Mouse (Mus musculus): Measurements from ENCODE around the gene Msx1. TPM values are rescaled to one million over a fixed set of nuclear protein-coding genes. Genes with fewer than 3 reads are reported as not detected.

The Msx1 gene
- total and polyA plus RNA-seq, 2 experiments from 2014 or later = 20.6 to 26.2 TPM

DNA sequence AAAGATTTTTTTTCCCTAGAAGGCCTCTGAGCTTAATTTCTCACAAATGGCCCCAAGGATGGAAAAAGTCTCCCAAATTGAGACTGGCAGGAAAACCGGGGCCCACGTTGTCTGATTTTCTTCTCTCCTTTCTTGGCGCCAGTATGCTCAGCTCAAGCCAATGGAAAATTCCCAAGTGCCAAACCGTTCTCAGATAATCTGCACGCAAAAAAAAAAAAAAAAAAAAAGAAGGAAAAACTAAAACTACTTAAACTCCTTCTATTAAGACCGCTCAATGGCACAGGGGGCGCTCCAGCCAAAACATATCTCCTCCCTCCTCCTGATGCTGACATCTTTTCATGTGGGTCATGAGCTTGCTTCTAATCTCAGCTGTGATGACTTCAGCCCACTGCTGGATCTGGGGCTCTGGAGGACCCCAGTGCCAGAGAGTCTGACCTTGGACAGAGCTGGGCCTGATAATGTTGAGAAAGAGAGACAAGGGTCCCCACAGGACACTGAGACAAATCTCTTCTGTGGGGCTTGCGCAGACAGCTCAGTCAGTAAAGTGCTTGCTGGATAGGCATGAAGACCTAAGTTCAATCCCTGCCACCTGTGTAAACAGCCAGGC is 19.8 kb downstream of the Msx1 start:
- DNase-seq (ENCODE audit: low spot score) (no peak), ATAC-seq (no peak)
- H3K27me3 ChIP-seq (ENCODE audit: insufficient read depth, low read length) = no peaks in the 10 kb centered on the region
- H3K4me2 ChIP-seq (ENCODE audit: low read depth, low read length) = no peak overlapping the region
- no peaks in the 10 kb centered on the region for H3K36me3 ChIP-seq (ENCODE audit: insufficient read depth, low read length)
- no peak for TF ChIP-seq CTCF (IDR thresholded peaks at IDR 0.05; ENCODE audit: low read depth)
- no peak overlapping the region for H3K4me3 ChIP-seq (ENCODE audit: low read length)
- no peaks in the 10 kb centered on the region for H3K9me3 ChIP-seq (ENCODE audit: low read length)
- H3K9ac ChIP-seq (replicated peaks; ENCODE audit: low read length) = no peak overlapping the region
- H3K27ac ChIP-seq = no peak overlapping the region
- H3K4me1 ChIP-seq (ENCODE audit: insufficient read depth, low read length) = no peaks in the 10 kb centered on the region
- 61% methylated on average over 8 of the region's 8 CpGs for WGBS

DNA sequence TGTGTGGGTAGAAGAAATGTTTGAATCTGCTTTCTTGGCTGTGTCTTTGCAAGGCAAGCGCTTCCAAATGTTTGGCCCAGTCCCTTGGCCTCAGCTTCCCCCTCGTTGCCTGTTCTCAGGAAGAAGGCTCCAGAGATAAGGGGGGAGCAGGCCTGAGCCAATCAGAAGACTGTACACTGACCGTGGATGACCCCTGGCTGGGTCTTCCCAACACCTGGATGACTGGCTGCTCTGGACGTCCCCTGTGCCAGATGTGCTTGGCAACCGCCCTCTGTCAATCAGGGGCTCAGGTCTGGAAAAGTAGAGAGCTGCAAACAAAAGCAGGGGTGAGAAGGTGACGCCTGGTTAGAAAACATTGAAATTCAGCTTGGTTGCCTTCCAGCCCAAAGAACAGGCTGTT is 27.1 kb downstream of the Msx1 start:
- ATAC-seq = no peak
- H3K4me3 ChIP-seq (ENCODE audit: low read length) = no peak overlapping the region
- DNase-seq (ENCODE audit: low spot score) = no peak
- 74% methylated on average over 6 of the region's 6 CpGs for WGBS
- H3K9me3 ChIP-seq (ENCODE audit: low read length) = no peaks in the 10 kb centered on the region
- no peaks in the 10 kb centered on the region for H3K27me3 ChIP-seq (ENCODE audit: insufficient read depth, low read length)
- TF ChIP-seq CTCF (IDR thresholded peaks at IDR 0.05; ENCODE audit: low read depth) = no peak
- no peaks in the 10 kb centered on the region for H3K4me1 ChIP-seq (ENCODE audit: insufficient read depth, low read length)
- no peak overlapping the region for H3K9ac ChIP-seq (replicated peaks; ENCODE audit: low read length)
- no peaks in the 10 kb centered on the region for H3K36me3 ChIP-seq (ENCODE audit: insufficient read depth, low read length)
- no peak overlapping the region for H3K4me2 ChIP-seq (ENCODE audit: low read depth, low read length)
- H3K27ac ChIP-seq = no peak overlapping the region

DNA sequence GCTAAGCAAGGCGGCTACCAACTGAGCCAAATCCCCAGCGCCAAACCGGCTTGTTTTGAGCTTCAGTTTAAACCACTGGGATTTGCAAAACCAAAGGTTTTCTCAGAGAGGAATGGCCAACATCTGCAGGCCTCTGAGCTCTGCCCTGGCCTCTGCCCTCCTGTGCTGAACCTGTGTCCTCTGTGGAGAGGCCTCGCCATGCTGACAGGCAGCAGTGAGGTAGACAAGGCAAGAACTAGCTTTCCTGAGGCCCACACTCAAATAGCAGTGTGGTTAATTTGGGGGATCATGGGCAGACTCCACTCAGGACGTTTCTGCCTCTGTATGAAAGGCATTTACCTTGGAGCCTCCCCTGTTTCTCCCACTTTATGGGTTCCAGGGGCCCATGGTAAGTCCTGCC is 27.6 kb downstream of the Msx1 start:
- ATAC-seq = no peak
- Histone ChIP-seq H3K9me3 (ENCODE audit: low read length) (no peaks in the 10 kb centered on the region), H3K4me2 (ENCODE audit: low read depth, low read length) (no peak overlapping the region), H3K27ac (no peak overlapping the region), H3K4me1 (ENCODE audit: insufficient read depth, low read length) (no peaks in the 10 kb centered on the region), H3K4me3 (ENCODE audit: low read length) (no peak overlapping the region), H3K27me3 (ENCODE audit: insufficient read depth, low read length) (no peaks in the 10 kb centered on the region), H3K9ac (replicated peaks; ENCODE audit: low read length) (no peak overlapping the region), H3K36me3 (ENCODE audit: insufficient read depth, low read length) (no peaks in the 10 kb centered on the region)
- 79% methylated on average over 5 of the region's 5 CpGs for WGBS
- TF ChIP-seq CTCF (IDR thresholded peaks at IDR 0.05; ENCODE audit: low read depth) = no peak
- DNase-seq (ENCODE audit: low spot score) = no peak

DNA sequence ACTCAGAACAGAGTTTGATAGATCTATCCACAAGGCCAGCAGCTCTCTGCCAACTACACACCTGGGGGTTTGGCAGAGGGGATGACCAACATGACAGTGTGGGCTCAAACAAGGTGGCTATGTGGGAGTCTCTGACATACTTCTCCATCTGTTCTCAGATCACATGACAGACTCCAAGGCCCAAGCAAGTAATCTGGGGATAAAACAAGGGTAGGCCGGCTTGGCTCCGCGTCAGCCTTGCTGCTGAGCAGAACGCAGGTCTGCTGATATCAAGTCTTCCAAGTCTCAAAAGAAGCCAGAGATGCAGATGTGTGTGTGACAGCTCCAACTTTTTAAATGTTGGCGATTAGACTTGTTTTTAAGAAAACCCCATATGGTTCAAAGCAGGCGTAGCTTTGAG is 28.7 kb downstream of the Msx1 start:
- no peaks in the 10 kb centered on the region for H3K4me1 ChIP-seq (ENCODE audit: insufficient read depth, low read length)
- no peaks in the 10 kb centered on the region for H3K27me3 ChIP-seq (ENCODE audit: insufficient read depth, low read length)
- no peak overlapping the region for H3K4me2 ChIP-seq (ENCODE audit: low read depth, low read length)
- WGBS = 87% methylated on average over 6 of the region's 6 CpGs
- H3K9me3 ChIP-seq (ENCODE audit: low read length) = no peaks in the 10 kb centered on the region
- ATAC-seq (no peak), DNase-seq (ENCODE audit: low spot score) (no peak)
- H3K27ac ChIP-seq = no peak overlapping the region
- H3K9ac ChIP-seq (replicated peaks; ENCODE audit: low read length) = no peak overlapping the region
- no peak for TF ChIP-seq CTCF (IDR thresholded peaks at IDR 0.05; ENCODE audit: low read depth)
- H3K36me3 ChIP-seq (ENCODE audit: insufficient read depth, low read length) = no peaks in the 10 kb centered on the region
- no peak overlapping the region for H3K4me3 ChIP-seq (ENCODE audit: low read length)

DNA sequence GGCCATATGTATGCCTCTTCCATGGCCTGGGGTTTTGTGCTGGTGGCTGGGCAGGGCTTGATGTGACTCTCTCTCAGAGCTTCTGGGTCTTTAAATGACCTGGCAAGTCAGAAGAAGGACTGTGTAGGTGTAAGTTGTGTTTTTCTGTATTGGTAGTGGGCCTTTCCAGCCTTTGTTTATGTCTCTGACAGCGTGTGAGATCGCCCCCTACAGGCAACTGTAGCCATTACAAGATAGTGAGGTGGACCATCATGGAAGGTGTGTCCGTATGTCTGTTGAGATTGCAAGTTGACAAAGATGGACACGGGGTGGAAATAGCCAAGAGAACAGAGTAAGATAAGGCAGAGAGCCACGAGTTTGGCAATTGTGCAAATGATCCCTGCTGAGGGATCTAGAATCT is 32.2 kb downstream of the Msx1 start:
- Histone ChIP-seq H3K27ac (no peak overlapping the region), H3K9ac (replicated peaks; ENCODE audit: low read length) (no peak overlapping the region), H3K4me3 (ENCODE audit: low read length) (no peak overlapping the region), H3K27me3 (ENCODE audit: insufficient read depth, low read length) (no peaks in the 10 kb centered on the region), H3K4me1 (ENCODE audit: insufficient read depth, low read length) (no peaks in the 10 kb centered on the region), H3K4me2 (ENCODE audit: low read depth, low read length) (no peak overlapping the region), H3K9me3 (ENCODE audit: low read length) (no peaks in the 10 kb centered on the region), H3K36me3 (ENCODE audit: insufficient read depth, low read length) (no peaks in the 10 kb centered on the region)
- ATAC-seq (no peak), DNase-seq (ENCODE audit: low spot score) (no peak)
- WGBS = 56% methylated on average over 5 of the region's 5 CpGs
- TF ChIP-seq CTCF (IDR thresholded peaks at IDR 0.05; ENCODE audit: low read depth) = 0 out of 2 replicates have a peak, but pooled peaks have one; percentile 10

DNA sequence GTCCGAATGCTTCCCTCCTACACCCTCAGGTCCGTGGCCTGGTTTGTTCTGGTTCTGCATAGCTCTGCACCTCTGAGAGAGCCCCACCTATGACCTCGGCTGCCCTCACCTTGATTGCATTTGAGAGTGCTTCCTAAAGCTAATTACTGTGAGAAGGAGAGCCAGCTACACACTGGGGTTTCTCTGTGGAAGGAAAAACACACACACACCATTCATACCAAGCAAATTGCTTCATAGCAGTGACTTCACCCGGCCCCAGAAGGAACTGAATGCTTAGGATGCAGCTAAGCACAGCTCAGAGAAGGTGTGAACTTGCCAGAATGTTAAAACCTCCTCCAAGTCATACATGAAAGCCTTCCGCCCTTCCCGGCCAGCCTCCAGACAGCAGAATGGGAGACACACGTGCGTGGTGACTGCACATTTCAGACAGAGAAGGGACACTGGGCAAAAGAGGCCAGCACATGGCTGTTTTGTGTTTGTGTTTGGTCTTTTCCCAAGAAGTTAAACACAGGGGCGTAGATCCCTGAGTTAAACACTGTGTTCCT is 39.5 kb downstream of the Msx1 start:
- DNase-seq (ENCODE audit: low spot score) (no peak), ATAC-seq (no peak)
- Histone ChIP-seq H3K27ac (no peak overlapping the region), H3K36me3 (ENCODE audit: insufficient read depth, low read length) (no peaks in the 10 kb centered on the region), H3K4me3 (ENCODE audit: low read length) (no peak overlapping the region), H3K9ac (replicated peaks; ENCODE audit: low read length) (no peak overlapping the region), H3K27me3 (ENCODE audit: insufficient read depth, low read length) (no peaks in the 10 kb centered on the region), H3K4me2 (ENCODE audit: low read depth, low read length) (no peak overlapping the region), H3K9me3 (ENCODE audit: low read length) (no peaks in the 10 kb centered on the region), H3K4me1 (ENCODE audit: insufficient read depth, low read length) (no peaks in the 10 kb centered on the region)
- WGBS = 77% methylated on average over 9 of the region's 9 CpGs
- TF ChIP-seq CTCF (IDR thresholded peaks at IDR 0.05; ENCODE audit: low read depth) = no peak

DNA sequence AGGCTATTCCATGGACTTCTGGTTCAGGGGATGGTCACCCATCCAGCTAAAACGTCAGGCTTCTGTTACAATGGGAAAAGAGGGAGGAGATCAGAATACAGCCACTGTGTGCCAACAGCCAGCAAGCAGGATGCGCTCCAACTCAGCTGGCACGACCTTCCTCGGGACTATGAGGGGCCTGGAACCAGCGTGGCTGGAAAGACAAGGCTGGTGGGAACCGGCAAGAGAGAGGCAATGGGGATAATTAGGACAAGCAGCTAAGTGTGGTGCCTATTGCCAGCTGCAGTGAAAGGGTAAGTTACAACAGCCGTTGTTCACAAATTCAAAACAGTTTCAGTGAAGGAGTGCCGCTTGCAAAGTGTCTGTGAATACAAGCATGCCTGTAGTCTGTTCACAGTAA is 41.1 kb downstream of the Msx1 start:
- Histone ChIP-seq H3K36me3 (ENCODE audit: insufficient read depth, low read length) (no peaks in the 10 kb centered on the region), H3K27me3 (ENCODE audit: insufficient read depth, low read length) (0 out of 2 replicates have a peak, but pooled peaks cover 2% of the 10 kb centered on the region), H3K4me1 (ENCODE audit: insufficient read depth, low read length) (no peaks in the 10 kb centered on the region), H3K9me3 (ENCODE audit: low read length) (no peaks in the 10 kb centered on the region), H3K4me2 (ENCODE audit: low read depth, low read length) (no peak overlapping the region), H3K27ac (no peak overlapping the region), H3K4me3 (ENCODE audit: low read length) (no peak overlapping the region), H3K9ac (replicated peaks; ENCODE audit: low read length) (no peak overlapping the region)
- peak; percentile 51 for ATAC-seq
- 41% methylated on average over 8 of the region's 8 CpGs for WGBS
- DNase-seq (ENCODE audit: low spot score) = peak; percentile 25
- TF ChIP-seq CTCF (IDR thresholded peaks at IDR 0.05; ENCODE audit: low read depth) = no peak

All from hindbrain, postnatal 0 days (tissue).